Mouse (Mus musculus): Measurements from ENCODE around the gene Gm973. TPM values are rescaled to one million over a fixed set of nuclear protein-coding genes. Genes with fewer than 3 reads are reported as not detected.

Gm973 gene
- polyA plus RNA-seq, 1 experiment from 2014 or later, result not detected

DNA sequence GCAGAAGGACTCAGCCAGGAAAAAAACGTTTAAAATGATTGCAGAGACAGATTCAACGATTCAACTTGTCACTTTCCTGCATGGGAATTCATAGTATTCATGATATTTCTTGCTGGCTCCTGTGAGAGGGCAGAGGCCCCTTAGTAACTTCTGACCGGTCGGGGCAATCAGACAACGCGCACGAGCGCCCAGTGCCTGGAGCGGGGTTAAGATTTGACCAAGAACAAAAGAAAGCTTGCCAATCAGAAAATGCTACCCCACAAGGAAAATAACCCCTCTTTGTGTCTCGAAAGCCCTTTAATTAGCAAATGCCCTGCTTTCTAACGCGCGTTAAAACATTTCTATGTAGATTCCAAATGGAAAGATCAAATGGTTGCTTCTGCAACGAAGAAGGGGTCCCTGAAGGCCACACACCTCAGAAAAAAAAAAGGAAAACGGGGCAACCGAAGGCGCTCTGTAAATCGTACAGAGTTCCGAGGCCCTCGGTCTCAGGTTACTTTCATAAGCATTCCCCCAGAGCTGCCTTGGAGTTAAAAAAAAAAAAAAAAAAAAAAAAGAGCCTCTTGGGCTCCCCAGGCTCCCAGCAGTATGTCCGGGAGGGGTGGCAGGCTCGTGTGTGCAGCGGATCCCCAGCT lies 35.1 kb upstream of the Gm973 start:
- DNase-seq (peak; percentile 55), ATAC-seq (ENCODE audit: insufficient read depth) (no peak; the same call in 1 of the 2 replicates)
- H3K27ac ChIP-seq (ENCODE audit: low read depth), result peak overlapping the region; percentile 99
- 3% methylated on average over 23 of the region's 23 CpGs for WGBS
- no peak for TF ChIP-seq CTCF (IDR thresholded peaks at IDR 0.05; ENCODE audit: low read depth)
- H3K4me3 ChIP-seq (ENCODE audit: low read depth, low read length), result peak overlapping the region; percentile 85
- H3K4me2 ChIP-seq, result peak overlapping the region; percentile 93
- peaks cover 22% of the 10 kb centered on the region for H3K36me3 ChIP-seq (ENCODE audit: insufficient read depth)
- H3K27me3 ChIP-seq (ENCODE audit: insufficient read depth, low read length), result no peaks in the 10 kb centered on the region
- H3K4me1 ChIP-seq (ENCODE audit: insufficient read depth), result peaks cover 8% of the 10 kb centered on the region
- no peaks in the 10 kb centered on the region for H3K9me3 ChIP-seq (ENCODE audit: low read depth, low read length)
- H3K9ac ChIP-seq, result peak overlapping the region; percentile 38

DNA sequence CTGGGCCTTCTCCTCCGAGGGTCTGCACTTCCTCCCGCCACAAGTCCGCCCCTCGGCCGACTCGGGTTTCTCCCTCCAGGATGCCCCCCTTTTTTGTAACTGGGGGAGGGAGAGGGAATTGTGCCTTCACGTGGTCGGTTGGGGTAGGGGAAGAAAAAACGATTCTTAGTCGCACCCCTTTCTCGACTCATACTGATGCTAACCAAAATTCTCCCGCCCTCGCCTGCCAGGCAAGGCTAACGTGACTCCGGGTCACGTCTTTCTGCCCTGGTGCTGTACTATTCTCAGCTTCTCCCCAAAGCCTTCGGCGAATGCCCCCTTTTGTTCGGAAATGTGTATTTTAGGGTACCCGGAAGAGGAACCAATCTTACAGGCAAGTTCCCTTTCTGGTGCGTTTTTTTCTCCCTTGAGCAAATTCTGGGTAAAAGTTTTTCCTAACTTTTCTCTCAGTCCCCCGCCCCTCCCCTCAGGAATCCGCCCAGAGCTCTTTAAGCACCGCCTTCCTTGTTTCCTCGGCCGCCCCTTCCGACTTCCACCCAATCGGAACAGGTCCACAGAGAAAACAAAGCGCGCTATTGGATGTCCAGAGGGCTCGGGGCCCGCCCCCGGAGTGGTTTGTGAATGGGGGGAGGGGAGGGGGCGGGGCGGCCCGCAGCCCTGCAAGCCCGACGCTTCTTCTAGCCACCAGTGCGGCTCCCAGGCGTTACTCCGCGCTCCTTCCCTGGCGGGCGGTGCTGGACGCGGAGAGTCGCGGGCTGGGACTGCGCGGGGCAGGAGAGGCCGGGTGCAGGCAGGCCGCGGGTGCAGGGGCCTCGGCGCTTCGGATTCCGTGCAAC lies 34.4 kb upstream of the Gm973 start:
- Histone ChIP-seq H3K4me1 (ENCODE audit: insufficient read depth) (peaks cover 7% of the 10 kb centered on the region; the same call in 1 of the 2 replicates), H3K27me3 (ENCODE audit: insufficient read depth, low read length) (no peaks in the 10 kb centered on the region), H3K27ac (ENCODE audit: low read depth) (peak overlapping the region; percentile 99), H3K4me2 (peak overlapping the region; percentile 93), H3K36me3 (ENCODE audit: insufficient read depth) (peaks cover 25% of the 10 kb centered on the region), H3K9me3 (ENCODE audit: low read depth, low read length) (no peaks in the 10 kb centered on the region), H3K9ac (peak overlapping the region; percentile 94), H3K4me3 (ENCODE audit: low read depth, low read length) (peak overlapping the region; percentile 85)
- ATAC-seq (ENCODE audit: insufficient read depth) (peak; percentile 93), DNase-seq (peak; percentile 98)
- under 1% methylated on average over 57 of the region's 57 CpGs for WGBS
- peak; percentile 41 for TF ChIP-seq CTCF (IDR thresholded peaks at IDR 0.05; ENCODE audit: low read depth)

DNA sequence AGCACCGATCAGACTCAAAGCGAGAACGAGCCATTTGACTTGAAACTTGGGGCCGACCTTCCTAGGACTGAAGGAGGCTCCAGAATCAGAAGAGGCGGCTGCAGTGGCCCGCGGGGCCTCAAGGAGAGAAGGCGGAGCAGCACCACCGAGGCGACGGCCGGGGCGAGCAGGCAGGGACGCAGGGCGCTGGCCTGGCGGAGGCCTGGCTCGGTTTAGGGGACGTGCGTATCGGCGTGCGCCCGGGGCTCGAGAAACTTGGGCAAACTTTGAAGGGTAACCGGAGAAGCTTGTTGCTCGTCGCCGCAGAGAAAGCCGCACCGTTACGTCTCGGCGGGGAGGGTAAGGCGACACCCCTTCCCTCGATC lies 33.8 kb upstream of the Gm973 start, which contains the start of gene Fzd7:
Gene Fzd7, plus strand, starts transcription at position 94 of the 365 bp plus-strand sequence.
- TF ChIP-seq CTCF (IDR thresholded peaks at IDR 0.05; ENCODE audit: low read depth), result no peak
- DNase-seq (no peak), ATAC-seq (ENCODE audit: insufficient read depth) (peak; percentile 25)
- Histone ChIP-seq H3K4me2 (peak within 1 kb of the TSS; percentile 93), H3K36me3 (ENCODE audit: insufficient read depth) (peaks cover 30% of the 10 kb centered on the region), H3K9ac (peak within 1 kb of the TSS; percentile 94), H3K27ac (ENCODE audit: low read depth) (peak within 1 kb of the TSS; percentile 99), H3K4me3 (ENCODE audit: low read depth, low read length) (peak within 1 kb of the TSS; percentile 85), H3K9me3 (ENCODE audit: low read depth, low read length) (no peaks in the 10 kb centered on the region), H3K27me3 (ENCODE audit: insufficient read depth, low read length) (no peaks in the 10 kb centered on the region), H3K4me1 (ENCODE audit: insufficient read depth) (peaks cover 11% of the 10 kb centered on the region)
- under 1% methylated on average over 35 of the region's 35 CpGs for WGBS

DNA sequence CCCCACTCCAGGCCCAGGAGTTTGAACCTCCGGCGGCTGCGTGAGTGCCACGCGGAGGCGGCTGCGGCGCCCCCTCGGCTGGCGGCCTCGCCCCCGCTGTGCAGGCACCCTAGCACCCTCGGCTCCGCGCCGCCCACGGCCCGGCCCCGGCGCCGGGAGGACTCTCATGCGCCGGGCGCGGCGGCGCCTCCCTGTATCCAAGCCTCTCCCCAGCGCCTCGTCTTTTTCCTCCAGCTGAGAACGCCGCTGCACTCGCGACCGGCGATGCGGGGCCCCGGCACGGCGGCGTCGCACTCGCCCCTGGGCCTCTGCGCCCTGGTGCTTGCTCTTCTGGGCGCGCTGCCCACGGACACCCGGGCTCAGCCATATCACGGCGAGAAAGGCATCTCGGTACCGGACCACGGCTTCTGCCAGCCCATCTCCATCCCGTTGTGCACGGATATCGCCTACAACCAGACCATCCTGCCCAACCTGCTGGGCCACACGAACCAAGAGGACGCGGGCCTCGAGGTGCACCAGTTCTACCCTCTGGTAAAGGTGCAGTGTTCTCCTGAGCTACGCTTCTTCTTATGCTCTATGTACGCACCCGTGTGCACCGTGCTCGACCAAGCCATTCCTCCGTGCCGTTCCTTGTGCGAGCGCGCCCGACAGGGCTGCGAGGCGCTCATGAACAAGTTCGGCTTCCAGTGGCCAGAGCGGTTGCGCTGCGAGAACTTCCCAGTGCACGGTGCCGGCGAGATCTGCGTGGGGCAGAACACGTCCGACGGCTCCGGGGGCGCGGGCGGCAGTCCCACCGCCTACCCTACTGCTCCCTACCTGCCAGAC lies 33.2 kb upstream of the Gm973 start:
- Histone ChIP-seq H3K27ac (ENCODE audit: low read depth) (peak overlapping the region; percentile 99), H3K9me3 (ENCODE audit: low read depth, low read length) (no peaks in the 10 kb centered on the region), H3K4me1 (ENCODE audit: insufficient read depth) (peaks cover 16% of the 10 kb centered on the region), H3K27me3 (ENCODE audit: insufficient read depth, low read length) (no peaks in the 10 kb centered on the region), H3K9ac (peak overlapping the region; percentile 94), H3K4me3 (ENCODE audit: low read depth, low read length) (peak overlapping the region; percentile 85), H3K36me3 (ENCODE audit: insufficient read depth) (peaks cover 36% of the 10 kb centered on the region), H3K4me2 (peak overlapping the region; percentile 93)
- under 1% methylated on average over 88 of the region's 88 CpGs for WGBS
- peak; percentile 60 for DNase-seq
- no peak for TF ChIP-seq CTCF (IDR thresholded peaks at IDR 0.05; ENCODE audit: low read depth)
- ATAC-seq (ENCODE audit: insufficient read depth), result no peak

DNA sequence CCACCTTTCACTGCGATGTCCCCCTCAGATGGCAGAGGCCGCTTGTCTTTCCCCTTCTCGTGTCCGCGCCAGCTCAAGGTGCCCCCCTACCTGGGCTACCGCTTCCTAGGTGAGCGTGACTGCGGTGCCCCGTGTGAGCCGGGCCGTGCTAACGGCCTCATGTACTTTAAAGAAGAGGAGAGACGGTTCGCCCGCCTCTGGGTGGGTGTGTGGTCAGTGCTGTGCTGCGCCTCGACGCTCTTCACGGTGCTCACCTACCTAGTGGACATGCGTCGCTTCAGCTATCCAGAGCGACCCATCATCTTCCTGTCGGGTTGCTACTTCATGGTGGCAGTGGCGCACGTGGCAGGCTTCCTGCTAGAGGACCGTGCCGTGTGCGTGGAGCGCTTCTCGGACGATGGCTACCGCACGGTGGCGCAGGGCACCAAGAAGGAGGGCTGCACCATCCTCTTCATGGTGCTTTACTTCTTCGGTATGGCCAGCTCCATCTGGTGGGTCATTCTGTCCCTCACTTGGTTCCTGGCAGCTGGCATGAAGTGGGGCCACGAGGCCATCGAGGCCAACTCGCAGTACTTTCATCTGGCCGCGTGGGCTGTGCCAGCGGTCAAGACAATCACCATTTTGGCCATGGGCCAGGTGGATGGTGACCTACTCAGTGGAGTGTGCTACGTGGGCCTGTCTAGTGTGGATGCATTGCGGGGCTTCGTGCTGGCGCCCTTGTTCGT lies 32.4 kb upstream of the Gm973 start:
- DNase-seq, result peak; percentile 93
- Histone ChIP-seq H3K4me2 (peak overlapping the region; percentile 93), H3K36me3 (ENCODE audit: insufficient read depth) (peaks cover 36% of the 10 kb centered on the region), H3K9me3 (ENCODE audit: low read depth, low read length) (no peaks in the 10 kb centered on the region), H3K4me1 (ENCODE audit: insufficient read depth) (peaks cover 23% of the 10 kb centered on the region), H3K4me3 (ENCODE audit: low read depth, low read length) (peak overlapping the region; percentile 85), H3K27me3 (ENCODE audit: insufficient read depth, low read length) (no peaks in the 10 kb centered on the region), H3K27ac (ENCODE audit: low read depth) (peak overlapping the region; percentile 99; the same call in 1 of the 2 replicates), H3K9ac (peak overlapping the region; percentile 94)
- peak; percentile 98 for TF ChIP-seq CTCF (IDR thresholded peaks at IDR 0.05; ENCODE audit: low read depth)
- ATAC-seq (ENCODE audit: insufficient read depth), result peak; percentile 26
- WGBS, result under 1% methylated on average over 46 of the region's 46 CpGs

DNA sequence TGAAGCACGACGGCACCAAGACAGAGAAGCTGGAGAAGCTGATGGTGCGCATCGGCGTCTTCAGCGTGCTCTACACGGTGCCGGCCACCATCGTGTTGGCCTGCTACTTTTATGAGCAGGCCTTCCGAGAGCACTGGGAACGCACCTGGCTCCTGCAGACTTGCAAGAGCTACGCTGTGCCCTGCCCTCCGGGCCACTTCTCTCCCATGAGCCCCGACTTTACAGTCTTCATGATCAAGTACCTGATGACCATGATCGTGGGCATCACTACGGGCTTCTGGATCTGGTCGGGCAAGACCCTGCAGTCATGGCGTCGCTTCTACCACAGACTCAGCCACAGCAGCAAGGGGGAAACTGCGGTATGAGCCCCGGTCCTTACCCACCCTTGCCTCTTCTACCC lies 31.8 kb upstream of the Gm973 start:
- Histone ChIP-seq H3K27ac (ENCODE audit: low read depth) (peak overlapping the region; percentile 99), H3K9me3 (ENCODE audit: low read depth, low read length) (no peaks in the 10 kb centered on the region), H3K4me3 (ENCODE audit: low read depth, low read length) (peak overlapping the region; percentile 85), H3K36me3 (ENCODE audit: insufficient read depth) (peaks cover 40% of the 10 kb centered on the region), H3K27me3 (ENCODE audit: insufficient read depth, low read length) (no peaks in the 10 kb centered on the region), H3K9ac (peak overlapping the region; percentile 94), H3K4me2 (peak overlapping the region; percentile 93), H3K4me1 (ENCODE audit: insufficient read depth) (peaks cover 29% of the 10 kb centered on the region)
- DNase-seq (no peak), ATAC-seq (ENCODE audit: insufficient read depth) (no peak)
- WGBS, result 5% methylated on average over 21 of the region's 21 CpGs
- no peak for TF ChIP-seq CTCF (IDR thresholded peaks at IDR 0.05; ENCODE audit: low read depth)
